ENCODE assay signal across 16 mouse cellular contexts in genomic region chr9:50601536-50601935, GRCm38 (mm10). TPM values are rescaled to one million over a fixed set of nuclear protein-coding genes. Genes with fewer than 3 reads are reported as not detected.
DNase-seq lines count a peak whose midpoint lies in the region; ATAC-seq lines count a peak whose summit lies in the region.
"Had no signal": no experiment of that assay in that cellular context is flagged by ENCODE, and none has a peak within 500 bp of the region (broad histone marks: within the 10 kb centered on the region; RNA-seq: fewer than 3 reads in every experiment).

No protein-coding gene starts in this region.

- H3K9ac ChIP-seq in liver, embryonic 11.5 days (ENCODE audit: low read depth, low read length), result peak overlapping the region; percentile 85
- H3K9ac ChIP-seq: lung, embryonic 15.5 days had no signal

- no peaks in the 10 kb centered on the region for H3K27me3 ChIP-seq in embryonic facial prominence, embryonic 10.5 days (replicated peaks; ENCODE audit: low read depth, poor library complexity, severe bottlenecking)
- H3K27me3 ChIP-seq in liver, embryonic 11.5 days (replicated peaks; ENCODE audit: control insufficient read depth, insufficient read depth, low read length), result no peaks in the 10 kb centered on the region
- H3K27me3 ChIP-seq: lung, embryonic 15.5 days had no signal

- H3K9me3 ChIP-seq in embryonic facial prominence, embryonic 10.5 days, result no peaks in the 10 kb centered on the region
- H3K9me3 ChIP-seq in liver, embryonic 11.5 days (ENCODE audit: control insufficient read depth, low read length), result no peaks in the 10 kb centered on the region
- H3K9me3 ChIP-seq: lung, embryonic 15.5 days had no signal

- H3K4me2 ChIP-seq in liver, embryonic 11.5 days, result peak overlapping the region; percentile 73

- ATAC-seq in liver, embryonic 11.5 days (replicated peaks; ENCODE audit: low FRiP score), result peak; percentile 78
- ATAC-seq: forebrain, embryonic 14.5 days; inflammation-experienced regulatory T-cells, adult 6 months had no signal

- no peak overlapping the region for H3K27ac ChIP-seq in embryonic facial prominence, embryonic 10.5 days (replicated peaks)
- H3K27ac ChIP-seq in liver, embryonic 11.5 days (ENCODE audit: low read depth, low read length), result peak overlapping the region; percentile 66
- H3K27ac ChIP-seq: lung, embryonic 15.5 days had no signal

- peaks cover 62% of the 10 kb centered on the region for H3K36me3 ChIP-seq in embryonic facial prominence, embryonic 10.5 days (replicated peaks)
- peaks cover 36% of the 10 kb centered on the region for H3K36me3 ChIP-seq in liver, embryonic 11.5 days (ENCODE audit: control insufficient read depth, insufficient read depth, low read length)

- DNase-seq in heart, adult 11 months, result peak; percentile 85
- DNase-seq in heart, adult 8-10 months (ENCODE audit: low spot score), result no peak
- DNase-seq in A20 (ENCODE audit: low read depth, low spot score), result peak; percentile 57
- DNase-seq in embryonic facial prominence, embryonic 10.5 days (ENCODE audit: low spot score), result no peak
- peak; percentile 42 for DNase-seq in liver, embryonic 11.5 days (ENCODE audit: low spot score)
- DNase-seq in right cerebral cortex, postnatal 36 days (ENCODE audit: low spot score in 2 of 2), result no peak
- no peak for DNase-seq in layer of hippocampus, postnatal 10 days (ENCODE audit: low spot score in 2 of 2)
- no peak for DNase-seq in spleen, postnatal 36 days (ENCODE audit: low spot score in 2 of 2)
- DNase-seq: gastrocnemius, postnatal 14 days; layer of hippocampus, postnatal 36 days had no signal

- H3K4me1 ChIP-seq in embryonic facial prominence, embryonic 10.5 days, result peaks cover 25% of the 10 kb centered on the region
- H3K4me1 ChIP-seq in liver, embryonic 11.5 days (replicated peaks; ENCODE audit: control insufficient read depth, insufficient read depth, low read length), result peaks cover 15% of the 10 kb centered on the region

- 93% methylated on average over 6 of the region's 6 CpGs for WGBS in embryonic facial prominence, embryonic 10.5 days
- WGBS in liver, embryonic 11.5 days, result 43% methylated on average over 6 of the region's 6 CpGs

- peak overlapping the region; percentile 91; the same call in 1 of the 2 replicates for H3K4me3 ChIP-seq in embryonic facial prominence, embryonic 10.5 days
- H3K4me3 ChIP-seq in liver, embryonic 11.5 days (ENCODE audit: low read depth, low read length), result peak overlapping the region; percentile 90
- H3K4me3 ChIP-seq: lung, embryonic 15.5 days had no signal

RNA-seq across cellular contexts. Expression of gene Sdhd, which starts 2.1 kb away (rescaled TPM):
- total RNA-seq in heart, adult 8-10 months (2022), result 100 to 1,000 TPM; 662 to 705 (median 698) TPM
- 312 and 315 TPM in 2 replicates for polyA plus RNA-seq in embryonic facial prominence, embryonic 10.5 days (2016; fragmentation: Nextera tagmentation; extraction: Ambion mirVana)
- 503 and 533 TPM in 2 replicates for polyA plus RNA-seq in liver, embryonic 11.5 days (2014; fragmentation: Nextera tagmentation; extraction: Ambion mirVana)
- total RNA-seq in layer of hippocampus, postnatal 10 days (2021), result 100 to 1,000 TPM; 140 to 155 TPM

RNA-seq across cellular contexts. Expression of gene Timm8b, which starts 2.2 kb away (rescaled TPM):
- total RNA-seq in heart, adult 8-10 months (2022), result 100 to 1,000 TPM; 264 to 310 (median 279) TPM
- polyA plus RNA-seq in embryonic facial prominence, embryonic 10.5 days (2016; fragmentation: Nextera tagmentation; extraction: Ambion mirVana), result 316 and 320 TPM in 2 replicates
- polyA plus RNA-seq in liver, embryonic 11.5 days (2014; fragmentation: Nextera tagmentation; extraction: Ambion mirVana), result 301 and 312 TPM in 2 replicates
- 100 to 1,000 TPM; 217 to 234 TPM for total RNA-seq in layer of hippocampus, postnatal 10 days (2021)

RNA-seq across cellular contexts. Expression of gene Pih1d2, which starts 15.6 kb away (rescaled TPM):
- under 1 TPM; 0.38 to 0.63 (median 0.53) TPM for total RNA-seq in heart, adult 8-10 months (2022)
- polyA plus RNA-seq in embryonic facial prominence, embryonic 10.5 days (2016; fragmentation: Nextera tagmentation; extraction: Ambion mirVana), result 7.4 and 7.7 TPM in 2 replicates
- polyA plus RNA-seq in liver, embryonic 11.5 days (2014; fragmentation: Nextera tagmentation; extraction: Ambion mirVana), result 3.3 and 4.2 TPM in 2 replicates
- total RNA-seq in layer of hippocampus, postnatal 10 days (2021), result 1 to 10 TPM; 1.9 to 3.1 TPM

RNA-seq across cellular contexts. Expression of gene Nkapd1, which starts 15.7 kb away (rescaled TPM):
- total RNA-seq in heart, adult 8-10 months (2022), result 10 to 100 TPM; 10.7 to 13.4 (median 11.9) TPM
- 22.4 and 23.3 TPM in 2 replicates for polyA plus RNA-seq in embryonic facial prominence, embryonic 10.5 days (2016; fragmentation: Nextera tagmentation; extraction: Ambion mirVana)
- polyA plus RNA-seq in liver, embryonic 11.5 days (2014; fragmentation: Nextera tagmentation; extraction: Ambion mirVana), result 16.2 and 20.1 TPM in 2 replicates
- total RNA-seq in layer of hippocampus, postnatal 10 days (2021), result 10 to 100 TPM; 24.4 to 26.4 TPM

RNA-seq across cellular contexts. Expression of gene Tex12, which starts 40.4 kb away (rescaled TPM):
- not detected for total RNA-seq in heart, adult 8-10 months (2022)
- polyA plus RNA-seq in embryonic facial prominence, embryonic 10.5 days (2016; fragmentation: Nextera tagmentation; extraction: Ambion mirVana), result not detected in 2 replicates
- polyA plus RNA-seq in liver, embryonic 11.5 days (2014; fragmentation: Nextera tagmentation; extraction: Ambion mirVana), result not detected in 2 replicates
- total RNA-seq in layer of hippocampus, postnatal 10 days (2021), result not detected
- total RNA-seq: gastrocnemius, postnatal 14 days; layer of hippocampus, postnatal 36 days; midbrain, postnatal 0 days had no signal
- polyA plus RNA-seq: brain, embryonic 14.5 days; C2C12; forebrain, embryonic 14.5 days; inflammation-experienced regulatory T-cells, adult 6 months; lung, embryonic 15.5 days; midbrain, postnatal 0 days had no signal

Comparison
In these comparisons a context has a peak if more than half of its experiments do, and no peak if none do; other contexts are left out.
1. DNase-seq: peak in heart, adult 11 months (single experiment), A20 (single experiment) and liver, embryonic 11.5 days (single experiment); none in heart, adult 8-10 months (single experiment), embryonic facial prominence, embryonic 10.5 days (single experiment), right cerebral cortex, postnatal 36 days (0 of 2), layer of hippocampus, postnatal 10 days (0 of 2) and spleen, postnatal 36 days (0 of 2).
2. RNA of gene Sdhd, which starts 2.1 kb away (total RNA-seq): 662 to 705 TPM in heart, adult 8-10 months; 140 to 155 TPM in layer of hippocampus, postnatal 10 days; every median in the first group is over 4 times any median in the second.